Mouse (Mus musculus) megakaryocyte, embryonic 14.5 days (primary cell): ENCODE measurements around the gene Siae.

Experiments
- FLI1 ChIP-seq: IDR thresholded peaks from 2 replicates; pipeline ENCODE4 v1.6.1; 2012; ENCODE audit warnings: low read length, inconsistent platforms, mixed read lengths
- GATA1 ChIP-seq: IDR thresholded peaks from 3 replicates; pipeline ENCODE4 v1.6.1; 2012; ENCODE audit warnings: mixed read lengths, low read length, inconsistent platforms, borderline replicate concordance

DNA sequence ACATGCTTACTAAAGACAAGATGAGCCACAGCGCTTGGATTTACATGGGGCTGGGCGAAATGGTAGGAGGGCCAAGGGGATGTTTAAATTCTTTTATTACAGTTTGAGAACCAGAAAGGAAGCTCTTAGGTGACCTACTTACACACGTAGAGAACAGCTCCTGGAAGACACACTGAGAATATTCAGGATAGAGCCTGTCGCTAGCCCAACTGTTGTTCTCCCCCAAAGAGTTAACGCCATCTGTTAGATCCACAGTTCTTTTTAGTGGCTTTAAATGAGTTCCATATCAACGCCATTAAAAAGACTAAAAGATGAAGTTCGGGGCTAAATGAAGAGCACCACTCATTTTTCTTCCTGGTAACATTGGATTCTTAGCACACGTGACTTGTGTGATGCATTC, 36.5 kb upstream of the Siae start:
- no peak for TF ChIP-seq GATA1
- TF ChIP-seq FLI1, result no peak
